Mouse (Mus musculus): ENCODE results near the gene Cd81.

Gene Cd81

DNA sequence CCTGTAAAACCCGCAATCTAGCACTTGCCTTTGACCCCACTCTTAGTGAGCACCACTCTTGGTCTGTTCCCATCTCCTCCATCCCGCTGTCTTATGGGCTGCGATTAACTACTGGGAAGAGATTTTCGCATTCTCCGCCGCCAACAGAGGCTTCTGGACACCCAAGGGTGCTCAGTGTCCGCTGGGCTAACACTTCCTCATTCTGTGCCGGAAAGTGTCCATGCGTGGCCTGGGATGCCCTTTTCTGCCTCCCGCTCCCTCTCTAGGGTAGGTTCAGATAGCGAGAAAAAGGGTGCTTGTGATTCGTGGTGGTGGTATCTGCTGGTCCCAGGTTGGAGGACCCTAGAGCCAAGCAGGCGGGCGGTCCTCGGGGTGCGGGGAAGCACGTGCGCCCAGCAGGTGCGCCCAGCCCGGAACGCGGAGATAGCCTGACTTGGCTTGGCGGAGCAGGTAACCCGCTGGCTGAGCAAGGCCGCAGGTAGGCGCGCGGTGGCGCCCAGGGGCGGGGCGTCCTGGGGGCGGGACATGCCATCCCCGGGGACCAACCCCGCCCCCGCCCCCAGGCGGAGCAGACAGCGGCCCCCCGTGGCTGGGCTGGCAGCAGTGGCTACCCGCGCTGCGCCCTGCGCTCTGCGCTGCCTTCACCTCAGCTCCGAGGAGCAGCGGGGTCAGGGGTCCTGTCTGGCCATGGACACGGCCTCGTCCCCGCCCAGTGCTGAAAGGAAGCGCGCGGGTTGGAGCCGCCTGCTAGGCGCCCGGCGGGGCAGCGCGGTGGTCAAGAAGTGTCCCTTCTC, 54.3 kb downstream of the Cd81 start:
- in situ Hi-C loops (cut with MboI, MseI): no loop called here

DNA sequence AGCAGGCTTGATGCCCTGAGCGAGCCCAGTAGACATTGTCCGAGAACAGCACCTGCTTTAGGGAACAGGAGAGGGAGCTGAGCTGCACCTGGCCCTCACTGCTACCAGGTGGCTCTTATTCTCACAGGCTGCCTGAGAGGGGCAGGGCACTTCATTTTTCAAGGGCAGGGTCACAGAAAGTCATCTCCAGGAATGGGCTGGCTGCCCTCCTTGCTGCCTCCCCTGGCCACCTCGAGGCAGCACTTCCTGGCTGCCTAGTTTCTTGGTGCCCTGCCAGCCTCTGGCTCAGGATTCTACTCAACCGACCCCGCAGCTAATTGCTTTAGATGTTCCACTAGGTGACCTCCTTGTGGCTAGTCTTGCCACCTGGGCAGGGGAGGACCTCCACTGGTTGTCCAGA, 55.7 kb downstream of the Cd81 start:
- in situ Hi-C loops (cut with MboI, MseI): no loop called here

DNA sequence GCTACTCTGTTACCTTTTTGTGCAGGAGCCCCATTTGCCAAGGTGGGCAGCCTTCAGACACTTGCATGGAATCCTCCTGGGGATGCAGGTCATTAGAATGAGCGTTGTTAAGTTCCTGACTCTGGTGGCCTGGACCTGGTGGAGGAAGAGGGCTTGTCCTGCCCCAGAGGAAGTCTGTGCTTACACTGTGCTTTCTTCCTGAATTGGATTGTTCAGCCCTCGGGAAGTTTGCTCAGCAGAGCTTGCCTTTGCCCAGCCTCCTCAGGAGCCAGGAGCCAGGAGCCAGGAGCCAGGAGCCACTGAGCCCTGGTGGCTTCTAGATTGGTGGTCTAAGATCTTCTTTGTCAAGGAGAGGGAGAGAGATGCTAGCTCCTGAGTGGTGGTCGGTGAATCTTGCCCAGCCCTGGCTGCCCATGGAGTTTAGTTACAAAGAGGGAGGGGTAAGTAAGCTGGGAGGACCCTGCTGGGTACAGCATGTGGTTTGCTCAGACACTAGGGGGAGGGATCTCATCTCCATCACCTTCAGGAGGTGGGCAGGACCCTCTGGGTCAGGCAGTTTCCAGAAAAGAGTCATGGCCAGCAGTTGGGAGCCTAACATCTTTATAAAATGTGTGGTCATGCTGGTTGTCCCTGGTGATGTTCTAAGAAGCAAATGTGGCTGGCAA, 56.6 kb downstream of the Cd81 start:
- in situ Hi-C loops (cut with MboI, MseI): no loop called here

DNA sequence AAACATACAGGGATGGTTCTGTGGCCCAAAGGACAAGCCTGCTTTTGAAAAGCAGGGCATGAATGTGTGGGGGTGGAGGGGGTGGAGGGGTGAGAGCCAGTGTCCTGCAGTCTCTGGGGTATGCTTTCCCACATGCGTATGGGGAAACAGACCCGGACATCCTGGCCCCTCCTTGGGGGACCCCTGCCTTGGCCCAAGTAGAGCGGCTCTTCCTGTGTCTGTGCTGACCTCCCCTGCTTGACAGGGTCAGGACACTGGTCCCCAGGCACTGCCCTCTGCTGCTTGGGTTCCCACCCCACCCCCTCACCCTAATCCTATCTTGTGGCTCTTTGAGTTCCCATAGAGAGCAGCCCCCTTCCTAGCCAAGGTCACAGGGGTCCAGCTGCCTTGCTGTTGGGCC, 57.2 kb downstream of the Cd81 start:
- in situ Hi-C loops (cut with MboI, MseI): no loop called here

DNA sequence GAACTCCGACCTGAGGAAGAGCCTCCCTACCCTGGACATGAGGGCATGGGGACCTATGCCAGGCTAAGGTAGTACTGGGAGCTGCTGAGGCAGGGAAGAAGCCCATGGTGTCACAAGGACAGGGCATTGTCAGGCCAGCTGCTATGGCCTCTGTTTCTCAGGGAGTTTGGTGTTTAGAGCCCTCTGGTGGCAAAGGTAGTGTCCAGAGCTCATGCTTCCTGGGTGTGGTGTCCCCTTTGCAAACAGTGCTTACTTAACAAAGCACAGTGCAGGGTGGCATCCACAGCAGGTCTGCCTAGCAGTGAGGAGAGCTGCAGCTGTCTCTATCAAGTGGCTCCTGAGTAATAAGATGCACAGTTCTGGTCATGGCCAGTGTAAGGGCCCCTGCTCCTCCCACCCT, 58.3 kb downstream of the Cd81 start:
- in situ Hi-C loops (cut with MboI, MseI): no loop called here

DNA sequence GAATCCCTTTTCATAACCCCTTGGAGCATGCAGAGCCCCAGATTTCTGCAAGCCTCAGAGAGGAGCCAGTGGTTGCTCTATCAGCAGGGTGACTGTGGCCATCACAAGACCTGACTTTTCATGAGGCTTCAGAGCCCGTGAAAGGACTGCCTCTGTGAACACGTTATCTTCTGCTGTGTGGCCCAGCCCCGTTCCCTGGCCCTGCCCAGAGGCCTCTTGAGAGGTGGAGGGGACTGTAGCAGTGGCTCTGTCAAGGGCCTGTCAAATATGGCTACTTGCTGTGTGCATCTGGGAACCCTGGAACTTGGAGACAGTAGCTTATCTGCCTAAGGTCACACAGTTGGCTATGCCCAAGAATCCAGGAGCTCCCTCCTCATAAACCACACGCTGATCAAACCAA, 59.2 kb downstream of the Cd81 start:
- in situ Hi-C loops (cut with MboI, MseI): no loop called here

DNA sequence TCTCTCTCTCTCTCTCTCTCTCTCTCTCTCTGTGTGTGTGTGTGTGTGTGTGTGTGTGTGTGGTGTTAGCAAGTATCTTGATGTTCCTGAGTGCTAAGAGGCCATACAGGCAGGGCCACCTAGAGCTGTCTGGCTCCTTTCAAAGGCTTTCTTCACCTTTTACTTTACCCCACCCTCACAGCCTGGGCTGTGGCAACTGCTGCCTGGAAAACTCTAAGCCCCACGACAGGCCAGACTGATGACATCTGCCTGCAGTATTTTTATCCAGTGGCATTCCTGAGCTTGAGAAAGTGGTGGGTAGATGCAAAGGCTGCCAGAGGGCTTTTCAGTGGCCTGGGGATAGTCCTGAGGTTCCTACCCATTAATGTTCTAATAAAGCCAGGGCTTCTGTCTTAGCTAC, 59.9 kb downstream of the Cd81 start:
- in situ Hi-C loops (cut with MboI, MseI): no loop called here

DNA sequence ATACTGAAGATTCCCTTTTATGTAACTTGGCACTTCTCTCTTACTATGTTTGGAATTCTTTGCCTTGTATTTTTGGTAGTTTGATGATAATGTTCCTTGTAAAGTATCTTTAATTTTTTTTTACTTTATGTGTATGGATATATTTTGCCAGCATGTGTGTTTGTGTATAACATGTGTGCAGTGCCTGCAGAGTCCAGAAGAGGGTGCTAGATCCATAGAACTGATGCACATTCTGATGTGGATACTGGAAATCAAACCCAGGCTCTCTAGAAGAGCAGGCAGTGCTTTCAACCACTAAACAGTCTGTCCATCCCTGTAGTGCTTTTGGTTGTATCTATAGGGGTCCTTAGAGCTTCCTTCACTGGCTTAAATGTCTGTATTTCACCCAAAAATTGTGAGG, 62.2 kb downstream of the Cd81 start:
- in situ Hi-C loops (cut with MboI, MseI): no loop called here

DNA sequence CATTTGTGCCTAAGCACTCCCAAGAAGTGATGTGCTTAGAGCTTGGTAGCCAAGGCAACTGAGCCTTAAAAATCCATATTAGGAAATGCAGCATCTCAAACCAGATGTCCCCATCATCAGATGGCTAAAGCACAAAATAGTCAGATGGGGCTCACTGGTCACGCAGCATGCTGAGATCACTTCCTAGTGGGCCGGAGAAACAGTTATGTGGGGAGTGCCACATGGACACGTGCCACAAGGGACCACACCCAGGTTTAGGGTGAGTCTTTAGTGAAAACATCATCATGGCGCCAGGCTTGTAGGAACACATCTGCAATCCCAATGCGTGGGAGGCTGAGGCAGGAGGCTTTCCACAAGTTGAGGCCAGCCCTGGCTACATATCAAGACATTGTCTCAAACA, 64.0 kb downstream of the Cd81 start:
- in situ Hi-C loops (cut with MboI, MseI): no loop called here
